Mouse (Mus musculus) neural tube, embryonic 11.5 days (tissue): ENCODE results near the gene Dnajc21. TPM values are rescaled to one million over a fixed set of nuclear protein-coding genes. Genes with fewer than 3 reads are reported as not detected.

Experiments
- ATAC-seq: fragments of 200-750 bp; cut with Nextera tagmentation; 2 replicates; pipeline ENCODE4 v1.8.0; 2017; ENCODE audit warnings: moderate number of reproducible peaks, mild to moderate bottlenecking, moderate TSS enrichment, moderate library complexity; ENCODE audit not compliant: insufficient read depth, low FRiP score, low TSS enrichment
- DNase-seq: peaks from one replicate; pipeline ENCODE4 v3.0.0-alpha.2; 2015; ENCODE audit warnings: low spot score
- H3K27ac ChIP-seq: fragments of 300-500 bp; sonication (generic); 2 replicates; pipeline ENCODE4 v1.5.1; 2014; ENCODE audit warnings: low read depth, mild to moderate bottlenecking, low read length
- H3K27me3 ChIP-seq: fragments of 300-500 bp; sonication (generic); 2 replicates; pipeline ENCODE4 v1.6.1; 2014; ENCODE audit warnings: mild to moderate bottlenecking, low read length, mixed read lengths; ENCODE audit not compliant: control insufficient read depth, insufficient read depth
- H3K36me3 ChIP-seq: fragments of 300-500 bp; sonication (generic); 2 replicates; pipeline ENCODE4 v1.6.1; 2014; ENCODE audit warnings: mild to moderate bottlenecking, low read length, moderate library complexity, mixed read lengths; ENCODE audit not compliant: control insufficient read depth, insufficient read depth
- H3K4me1 ChIP-seq: fragments of 300-500 bp; sonication (generic); 2 replicates; pipeline ENCODE4 v1.6.1; 2014; ENCODE audit warnings: low read length, mixed read lengths; ENCODE audit not compliant: control insufficient read depth, insufficient read depth
- H3K4me2 ChIP-seq: fragments of 300-500 bp; sonication (generic); 2 replicates; pipeline ENCODE4 v1.6.1; 2014; ENCODE audit warnings: low read depth, mild to moderate bottlenecking, moderate library complexity
- H3K4me3 ChIP-seq: fragments of 300-500 bp; sonication (generic); 2 replicates; pipeline ENCODE4 v1.5.1; 2014; ENCODE audit warnings: low read depth, low read length
- H3K9ac ChIP-seq: fragments of 300-500 bp; sonication (generic); 2 replicates; pipeline ENCODE4 v1.6.1; 2014; ENCODE audit warnings: mild to moderate bottlenecking, low read length
- H3K9me3 ChIP-seq: fragments of 300-500 bp; sonication (generic); 2 replicates; pipeline ENCODE4 v1.6.1; 2016; ENCODE audit warnings: low read length; ENCODE audit not compliant: control insufficient read depth
- WGBS: fragments of 180-500 bp; shearing (Covaris S2); extraction: QIAGEN DNeasy Blood & Tissue Kit; methylation state at CpG from one replicate; pipeline ENCODE4 v1.1.7; 2014; 5-methylcytosine and 5-hydroxymethylcytosine counted together
- polyA plus RNA-seq: library from polyadenylated mRNA; unstranded; fragments of >200 nt; fragmentation: Nextera tagmentation; extraction: Ambion mirVana; gene quantifications from 2 replicates; pipeline ENCODE4 v1.2.1, GENCODE M21; 2014

The Dnajc21 gene
- polyA plus RNA-seq, 1 experiment from 2014 or later, result 19.5 TPM

GRCm38 (mm10) chr15:10463555-10463954 is 6.8 kb downstream of the Dnajc21 start:
- H3K9ac ChIP-seq, result no peak overlapping the region
- no peak overlapping the region for H3K27ac ChIP-seq
- no peaks in the 10 kb centered on the region for H3K9me3 ChIP-seq
- DNase-seq (no peak), ATAC-seq (no peak)
- H3K27me3 ChIP-seq, result no peaks in the 10 kb centered on the region
- H3K4me2 ChIP-seq, result no peak overlapping the region
- no peak overlapping the region for H3K4me3 ChIP-seq
- H3K4me1 ChIP-seq, result no peaks in the 10 kb centered on the region
- H3K36me3 ChIP-seq, result peaks cover 6% of the 10 kb centered on the region
- 93% methylated on average over 5 of the region's 5 CpGs for WGBS

- Histone ChIP-seq H3K36me3 (peaks cover 6% of the 10 kb centered on the region), H3K27ac (no peak overlapping the region), H3K4me2 (no peak overlapping the region), H3K27me3 (no peaks in the 10 kb centered on the region), H3K4me3 (no peak overlapping the region), H3K4me1 (no peaks in the 10 kb centered on the region), H3K9ac (no peak overlapping the region), H3K9me3 (no peaks in the 10 kb centered on the region)
- ATAC-seq (no peak), DNase-seq (no peak)
- WGBS, result 90% methylated on average over 12 of the region's 12 CpGs
Measured at GRCm38 (mm10) chr15:10460986-10461385, 9.3 kb downstream of the Dnajc21 start.

- WGBS, result 83% methylated on average over 3 of the region's 3 CpGs
- Histone ChIP-seq H3K9ac (no peak overlapping the region), H3K4me3 (no peak overlapping the region), H3K4me2 (no peak overlapping the region), H3K36me3 (0 out of 2 replicates have a peak, but pooled peaks cover 2% of the 10 kb centered on the region), H3K27me3 (no peaks in the 10 kb centered on the region), H3K4me1 (no peaks in the 10 kb centered on the region), H3K9me3 (no peaks in the 10 kb centered on the region), H3K27ac (no peak overlapping the region)
- ATAC-seq (no peak), DNase-seq (no peak)
Measured at GRCm38 (mm10) chr15:10447102-10447501, 23.2 kb downstream of the Dnajc21 start.

GRCm38 (mm10) chr15:10442275-10442674 is 28.0 kb downstream of the Dnajc21 start:
- Histone ChIP-seq H3K27me3 (no peaks in the 10 kb centered on the region), H3K4me1 (no peaks in the 10 kb centered on the region), H3K27ac (no peak overlapping the region), H3K4me3 (no peak overlapping the region), H3K4me2 (no peak overlapping the region), H3K9me3 (no peaks in the 10 kb centered on the region), H3K36me3 (no peaks in the 10 kb centered on the region), H3K9ac (no peak overlapping the region)
- DNase-seq (no peak), ATAC-seq (no peak)
- 97% methylated on average over 1 of the region's 1 CpGs for WGBS

GRCm38 (mm10) chr15:10441493-10441892 is 28.8 kb downstream of the Dnajc21 start:
- H3K9me3 ChIP-seq, result no peaks in the 10 kb centered on the region
- H3K4me2 ChIP-seq, result no peak overlapping the region
- DNase-seq (no peak), ATAC-seq (no peak)
- H3K9ac ChIP-seq, result no peak overlapping the region
- 92% methylated on average over 9 of the region's 9 CpGs for WGBS
- H3K36me3 ChIP-seq, result no peaks in the 10 kb centered on the region
- H3K4me1 ChIP-seq, result no peaks in the 10 kb centered on the region
- no peak overlapping the region for H3K27ac ChIP-seq
- no peak overlapping the region for H3K4me3 ChIP-seq
- H3K27me3 ChIP-seq, result no peaks in the 10 kb centered on the region

- Histone ChIP-seq H3K9ac (no peak overlapping the region), H3K4me2 (no peak overlapping the region), H3K27ac (no peak overlapping the region), H3K4me3 (no peak overlapping the region), H3K36me3 (no peaks in the 10 kb centered on the region), H3K4me1 (no peaks in the 10 kb centered on the region), H3K27me3 (no peaks in the 10 kb centered on the region), H3K9me3 (no peaks in the 10 kb centered on the region)
- DNase-seq, result no peak
- no peak for ATAC-seq
- WGBS, result 85% methylated on average over 6 of the region's 6 CpGs
Measured at GRCm38 (mm10) chr15:10439963-10440362, 30.4 kb downstream of the Dnajc21 start.

GRCm38 (mm10) chr15:10436893-10437292 is 33.4 kb downstream of the Dnajc21 start:
- H3K36me3 ChIP-seq, result no peaks in the 10 kb centered on the region
- no peaks in the 10 kb centered on the region for H3K9me3 ChIP-seq
- H3K4me2 ChIP-seq, result no peak overlapping the region
- no peak overlapping the region for H3K4me3 ChIP-seq
- no peak for ATAC-seq
- H3K9ac ChIP-seq, result no peak overlapping the region
- H3K27ac ChIP-seq, result no peak overlapping the region
- no peak for DNase-seq
- 88% methylated on average over 1 of the region's 1 CpGs for WGBS
- H3K27me3 ChIP-seq, result no peaks in the 10 kb centered on the region
- H3K4me1 ChIP-seq, result no peaks in the 10 kb centered on the region

GRCm38 (mm10) chr15:10426545-10427266 is 43.6 kb downstream of the Dnajc21 start:
- WGBS, result 94% methylated on average over 13 of the region's 13 CpGs
- DNase-seq (no peak), ATAC-seq (no peak)
- no peak overlapping the region for H3K9ac ChIP-seq
- no peak overlapping the region for H3K4me3 ChIP-seq
- no peak overlapping the region for H3K27ac ChIP-seq
- H3K9me3 ChIP-seq, result no peaks in the 10 kb centered on the region
- no peaks in the 10 kb centered on the region for H3K36me3 ChIP-seq
- no peak overlapping the region for H3K4me2 ChIP-seq
- H3K4me1 ChIP-seq, result peaks cover under 1% of the 10 kb centered on the region; the same call in 1 of the 2 replicates
- no peaks in the 10 kb centered on the region for H3K27me3 ChIP-seq

GRCm38 (mm10) chr15:10426124-10426523 is 44.2 kb downstream of the Dnajc21 start:
- Histone ChIP-seq H3K4me1 (peaks cover 5% of the 10 kb centered on the region; the same call in 1 of the 2 replicates), H3K4me2 (no peak overlapping the region), H3K4me3 (no peak overlapping the region), H3K27ac (no peak overlapping the region), H3K27me3 (no peaks in the 10 kb centered on the region), H3K9me3 (no peaks in the 10 kb centered on the region), H3K9ac (no peak overlapping the region), H3K36me3 (no peaks in the 10 kb centered on the region)
- DNase-seq, result no peak
- no peak for ATAC-seq
- WGBS, result 92% methylated on average over 6 of the region's 6 CpGs
